Mouse (Mus musculus) frontal cortex, postnatal 25 days (tissue): ENCODE measurements around the gene Ccdc96.
A peak's percentile ranks its signal among the peaks of the same experiment; 100 is the strongest.

Source experiments
- DNase-seq, 2 experiments: peaks; one replicate each; pipeline ENCODE4 v3.0.0; 2022; ENCODE audit warnings: low spot score in 2 of 2

Ccdc96 gene

GRCm38 (mm10) chr5:36525216-36525615 is 40.8 kb downstream of the Ccdc96 start:
- DNase-seq: no peak

DNA sequence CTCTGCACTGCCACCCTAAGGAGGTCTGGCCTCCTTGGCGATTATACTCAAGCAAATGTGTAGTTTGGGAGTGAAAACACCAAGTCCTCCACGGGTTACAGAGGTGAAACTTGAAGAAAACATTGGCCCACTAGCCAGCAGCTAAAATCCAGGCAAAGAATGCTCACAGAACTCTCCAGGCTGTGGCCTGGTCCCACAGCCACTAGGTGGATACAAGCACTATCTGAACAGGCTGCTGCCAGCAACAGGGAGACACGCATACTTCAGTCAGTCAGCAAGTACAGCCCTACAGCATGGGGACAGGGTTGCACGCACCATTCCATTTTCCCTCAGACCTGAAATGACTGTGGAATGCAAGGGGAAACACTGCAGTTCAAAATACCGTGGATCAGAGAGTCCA is 41.9 kb downstream of the Ccdc96 start:
- no peak for DNase-seq

- DNase-seq: no peak
These were observed 42.5 kb downstream of the Ccdc96 start for GRCm38 (mm10) chr5:36526921-36527320.

GRCm38 (mm10) chr5:36529698-36530097 is 45.3 kb downstream of the Ccdc96 start:
- DNase-seq: no peak

GRCm38 (mm10) chr5:36530129-36530751 is 45.9 kb downstream of the Ccdc96 start:
- peak; percentile 84 to 91 for DNase-seq

DNA sequence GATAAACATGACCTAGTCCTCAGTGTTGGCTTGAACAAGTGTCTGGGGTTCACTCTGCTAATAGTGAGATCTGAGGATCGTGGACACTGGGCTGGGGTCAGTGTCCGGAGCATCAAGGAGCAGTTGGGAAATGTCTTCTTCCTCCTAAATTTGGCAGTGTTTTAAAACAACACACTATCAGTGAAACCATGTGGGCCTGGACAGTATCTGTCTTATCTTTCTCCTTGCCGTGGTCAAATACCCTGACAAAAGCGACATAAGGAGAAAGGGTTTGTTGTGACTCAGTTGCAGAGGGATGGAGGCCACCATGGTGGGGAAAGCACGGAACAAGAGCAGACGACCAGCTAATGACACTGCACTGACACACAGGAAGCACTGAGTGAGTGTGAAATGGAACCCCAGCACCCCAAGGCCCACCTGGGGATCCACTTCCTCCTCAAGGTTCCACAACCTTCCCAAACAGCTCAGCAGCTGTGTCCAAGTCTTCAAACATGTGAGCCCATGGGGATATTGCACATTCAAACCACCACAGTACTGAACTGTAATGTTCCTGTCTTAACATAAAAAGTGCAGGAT is 50.2 kb downstream of the Ccdc96 start:
- no peak for DNase-seq

DNA sequence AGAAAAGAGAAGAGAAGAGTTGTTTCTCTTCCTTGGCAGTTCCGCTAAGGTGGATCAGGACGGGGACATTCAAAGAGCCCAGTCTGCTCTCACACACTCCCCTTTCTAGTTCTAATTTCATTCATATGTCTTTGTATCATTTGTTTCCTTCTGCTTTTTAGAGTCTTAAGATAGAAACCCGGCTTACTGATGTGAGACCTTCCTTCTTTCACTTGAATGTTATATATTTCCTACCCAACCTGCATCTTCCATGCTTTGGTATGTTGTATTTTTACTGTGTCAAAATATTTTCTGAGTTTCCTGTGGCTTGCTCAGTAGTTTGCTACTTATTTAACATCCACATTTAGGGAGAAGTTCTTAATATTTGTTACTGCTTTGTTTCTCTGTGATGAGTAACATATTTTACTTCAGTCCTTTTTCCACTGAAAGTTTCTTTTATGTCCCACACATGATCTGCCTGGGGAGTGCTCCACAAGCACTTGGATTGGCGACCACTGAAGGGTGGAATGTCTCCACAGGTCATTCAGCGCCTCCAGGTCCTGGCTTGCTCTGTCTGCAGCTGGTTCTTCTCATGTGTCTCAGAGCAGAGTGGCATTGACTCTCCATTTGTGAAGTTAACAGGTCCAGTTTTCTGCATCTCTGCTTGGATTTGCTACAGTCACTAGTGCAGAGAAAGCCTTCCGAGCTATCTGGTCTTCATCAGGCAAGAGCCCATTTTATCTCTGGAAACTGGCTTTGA is 51.2 kb downstream of the Ccdc96 start:
- no peak for DNase-seq

GRCm38 (mm10) chr5:36536424-36536823 is 52.0 kb downstream of the Ccdc96 start:
- DNase-seq: no peak
